Mouse (Mus musculus): ENCODE measurements at regions not wholly inside any gene's neighbourhood (a gene's known extent, or its start where the extent isn't known, plus 50 kb on each side); places are given as distances from the start of the nearest gene placed in this dataset.

DNA sequence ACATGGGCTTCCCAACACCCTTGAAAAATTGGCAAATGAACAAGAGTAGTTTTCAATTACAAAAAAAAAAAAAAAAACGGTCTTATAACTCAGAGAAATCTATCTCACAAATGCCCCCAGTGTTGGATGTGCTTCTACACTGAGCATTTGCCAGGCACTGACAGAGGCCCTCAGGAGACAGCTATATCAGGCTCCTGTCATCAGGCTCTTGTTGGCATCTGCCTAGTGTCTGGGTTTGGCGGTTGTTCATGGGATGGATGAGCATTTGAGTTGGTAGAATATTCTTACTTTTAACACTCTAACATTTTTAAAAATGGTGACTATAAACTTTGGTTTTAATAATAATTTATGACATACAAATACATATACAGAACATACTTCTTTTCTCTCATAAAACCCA, 1555.4 kb upstream of the Map3k7 start:
- no peak for TF ChIP-seq USF1 (IDR thresholded peaks at IDR 0.05; ENCODE audit: low read depth)
- no peak for TF ChIP-seq FOSL1 (IDR thresholded peaks at IDR 0.05; ENCODE audit: insufficient read depth, low read length, poor library complexity, severe bottlenecking)
- no peak for TF ChIP-seq MYOD1 (IDR thresholded peaks at IDR 0.05; ENCODE audit: control insufficient read depth, insufficient read length, low read depth)
- TF ChIP-seq MAX (IDR thresholded peaks at IDR 0.05) = no peak
- TF ChIP-seq MYOG (IDR thresholded peaks at IDR 0.05; ENCODE audit: control insufficient read depth, extremely low read depth, insufficient read length) = no peak
- TF ChIP-seq CTCF (IDR thresholded peaks at IDR 0.05; ENCODE audit: control insufficient read depth, insufficient read depth, insufficient read length) = no peak
- no peak for TF ChIP-seq CEBPB (IDR thresholded peaks at IDR 0.05; ENCODE audit: low read depth)
- H3K36me3 ChIP-seq (ENCODE audit: control insufficient read depth, insufficient read depth) = no peaks in the 10 kb centered on the region

DNA sequence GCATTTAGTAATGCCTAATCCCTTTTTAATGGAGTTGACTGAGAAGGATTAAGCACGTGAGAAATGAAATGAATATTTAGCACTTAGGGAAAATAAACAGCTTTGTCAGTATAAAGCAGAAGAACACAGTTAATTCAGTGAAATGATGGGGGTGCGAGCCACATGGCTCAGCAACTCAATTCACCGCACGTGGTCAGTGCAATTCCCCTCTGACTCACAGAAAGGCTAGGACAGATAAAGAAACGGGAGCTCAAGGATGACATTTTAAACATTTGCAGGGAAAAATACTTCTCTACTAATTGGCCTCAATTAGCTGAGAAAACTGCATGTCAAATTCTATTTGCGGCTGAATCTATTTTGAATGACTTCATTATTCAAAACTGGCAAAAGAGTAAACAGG, 1516.3 kb upstream of the Map3k7 start:
- no peaks in the 10 kb centered on the region for H3K79me3 ChIP-seq (ENCODE audit: low read depth)
- no peak overlapping the region for H3K4me3 ChIP-seq (ENCODE audit: insufficient read depth, poor library complexity, severe bottlenecking)
- TF ChIP-seq USF1 (IDR thresholded peaks at IDR 0.05; ENCODE audit: low read depth) (no peak), FOSL1 (IDR thresholded peaks at IDR 0.05; ENCODE audit: insufficient read depth, low read length, poor library complexity, severe bottlenecking) (no peak), CTCF (IDR thresholded peaks at IDR 0.05; ENCODE audit: control insufficient read depth, insufficient read depth, insufficient read length) (no peak), MAX (IDR thresholded peaks at IDR 0.05) (no peak), MYOD1 (IDR thresholded peaks at IDR 0.05; ENCODE audit: control insufficient read depth, insufficient read length, low read depth) (no peak), MYOG (IDR thresholded peaks at IDR 0.05; ENCODE audit: control insufficient read depth, extremely low read depth, insufficient read length) (no peak), CEBPB (IDR thresholded peaks at IDR 0.05; ENCODE audit: low read depth) (no peak)
- no peak overlapping the region for H3ac ChIP-seq (ENCODE audit: control insufficient read depth, insufficient read length, low read depth)
- no peaks in the 10 kb centered on the region for H3K36me3 ChIP-seq (ENCODE audit: control insufficient read depth, insufficient read depth)
- no peaks in the 10 kb centered on the region for H3K79me2 ChIP-seq (ENCODE audit: control insufficient read depth, insufficient read depth)
- no peaks in the 10 kb centered on the region for H3K27me3 ChIP-seq (ENCODE audit: control insufficient read depth, insufficient read depth, insufficient read length)

More for the DNA sequence above, 1555.4 kb upstream of the Map3k7 start:
- no peak overlapping the region for H3ac ChIP-seq (ENCODE audit: control insufficient read depth, insufficient read length, low read depth)
- no peaks in the 10 kb centered on the region for H3K27me3 ChIP-seq (ENCODE audit: control insufficient read depth, insufficient read depth, insufficient read length)
- no peaks in the 10 kb centered on the region for H3K79me2 ChIP-seq (ENCODE audit: control insufficient read depth, insufficient read depth)
- H3K4me3 ChIP-seq (ENCODE audit: insufficient read depth, poor library complexity, severe bottlenecking) = no peak overlapping the region
- no peaks in the 10 kb centered on the region for H3K79me3 ChIP-seq (ENCODE audit: low read depth)

DNA sequence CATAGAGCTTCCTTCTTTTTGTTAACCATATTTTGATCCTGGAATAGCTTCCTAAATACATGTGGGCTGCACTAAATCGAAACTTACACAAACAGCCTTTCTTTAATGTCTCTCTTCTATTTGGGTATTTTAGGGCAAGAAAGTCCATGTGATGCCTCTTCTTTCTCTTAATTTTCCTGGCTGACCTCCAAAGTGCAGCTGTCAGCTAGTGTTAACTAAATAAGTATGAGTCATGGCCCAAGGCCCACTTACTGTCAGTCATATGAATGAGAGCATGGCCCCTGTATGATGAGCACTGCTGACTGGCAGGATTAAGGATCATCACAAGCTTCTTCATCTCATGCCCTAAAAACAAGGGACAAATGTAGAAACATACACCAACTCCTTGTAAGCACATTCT, 1513.5 kb upstream of the Map3k7 start:
- Histone ChIP-seq H3K79me2 (ENCODE audit: control insufficient read depth, insufficient read depth) (no peaks in the 10 kb centered on the region), H3ac (ENCODE audit: control insufficient read depth, insufficient read length, low read depth) (no peak overlapping the region), H3K36me3 (ENCODE audit: control insufficient read depth, insufficient read depth) (no peaks in the 10 kb centered on the region), H3K79me3 (ENCODE audit: low read depth) (no peaks in the 10 kb centered on the region), H3K4me3 (ENCODE audit: insufficient read depth, poor library complexity, severe bottlenecking) (no peak overlapping the region), H3K27me3 (ENCODE audit: control insufficient read depth, insufficient read depth, insufficient read length) (no peaks in the 10 kb centered on the region)
- TF ChIP-seq USF1 (IDR thresholded peaks at IDR 0.05; ENCODE audit: low read depth) = no peak
- peak; percentile 45 for TF ChIP-seq MYOD1 (IDR thresholded peaks at IDR 0.05; ENCODE audit: control insufficient read depth, insufficient read length, low read depth)

DNA sequence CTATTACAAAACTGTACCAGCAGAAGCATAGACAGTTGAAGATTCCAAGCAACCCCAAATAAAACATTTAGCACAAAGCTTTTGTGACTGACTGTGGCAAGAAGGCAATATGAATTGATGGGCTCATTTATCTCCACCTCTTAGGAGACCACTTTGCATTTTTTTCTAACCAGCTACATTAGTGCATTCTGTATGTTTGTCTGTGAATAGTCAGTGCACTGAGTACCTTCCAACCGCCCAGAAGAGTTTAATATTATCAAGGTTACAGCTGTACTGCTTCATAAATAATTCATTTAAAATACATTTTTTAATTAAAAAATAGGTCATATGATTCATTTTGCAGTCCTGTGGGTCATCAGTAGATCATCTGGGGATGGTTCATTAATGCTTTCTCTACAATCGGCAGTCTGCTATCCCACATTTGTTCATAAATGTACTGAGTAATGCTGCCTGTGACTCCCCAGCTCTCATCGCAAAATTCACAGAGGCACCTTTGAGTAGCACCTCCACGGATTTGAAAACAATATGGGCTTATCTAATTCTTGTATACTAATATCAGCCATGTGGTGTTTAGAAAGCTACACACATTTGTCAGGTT, 1496.5 kb upstream of the Map3k7 start:
- Histone ChIP-seq H3ac (ENCODE audit: control insufficient read depth, insufficient read length, low read depth) (no peak overlapping the region), H3K79me2 (ENCODE audit: control insufficient read depth, insufficient read depth) (no peaks in the 10 kb centered on the region)
- TF ChIP-seq USF1 (IDR thresholded peaks at IDR 0.05; ENCODE audit: low read depth) = no peak
- no peak for TF ChIP-seq CEBPB (IDR thresholded peaks at IDR 0.05; ENCODE audit: low read depth)
- TF ChIP-seq MAX (IDR thresholded peaks at IDR 0.05) = no peak
- no peak for TF ChIP-seq FOSL1 (IDR thresholded peaks at IDR 0.05; ENCODE audit: insufficient read depth, low read length, poor library complexity, severe bottlenecking)
- no peak for TF ChIP-seq MYOG (IDR thresholded peaks at IDR 0.05; ENCODE audit: control insufficient read depth, extremely low read depth, insufficient read length)

DNA sequence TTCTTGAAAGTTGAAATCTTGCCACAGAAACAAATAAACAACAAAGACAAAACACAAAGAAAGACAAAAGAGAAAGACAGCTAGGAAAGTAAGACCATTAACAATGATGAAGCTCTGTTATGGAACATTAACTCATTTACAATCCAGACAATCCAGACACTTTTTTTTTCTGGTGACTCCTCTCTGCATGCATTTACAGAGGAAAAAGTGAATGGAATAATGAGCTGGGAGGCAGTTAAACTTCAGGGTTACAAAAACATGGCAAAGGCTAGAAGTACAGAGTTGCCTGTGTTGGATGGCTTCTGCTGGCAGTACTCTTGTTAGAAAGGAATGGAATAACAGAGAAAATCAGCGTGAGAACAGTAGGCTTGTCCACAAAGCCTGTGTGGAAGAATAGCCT, 1487.3 kb upstream of the Map3k7 start:
- Histone ChIP-seq H3K27me3 (ENCODE audit: control insufficient read depth, insufficient read depth, insufficient read length) (no peaks in the 10 kb centered on the region), H3K36me3 (ENCODE audit: control insufficient read depth, insufficient read depth) (no peaks in the 10 kb centered on the region), H3K4me3 (ENCODE audit: insufficient read depth, poor library complexity, severe bottlenecking) (no peak overlapping the region), H3ac (ENCODE audit: control insufficient read depth, insufficient read length, low read depth) (no peak overlapping the region), H3K79me2 (ENCODE audit: control insufficient read depth, insufficient read depth) (no peaks in the 10 kb centered on the region), H3K79me3 (ENCODE audit: low read depth) (no peaks in the 10 kb centered on the region)
- TF ChIP-seq FOSL1 (IDR thresholded peaks at IDR 0.05; ENCODE audit: insufficient read depth, low read length, poor library complexity, severe bottlenecking) (no peak), MAX (IDR thresholded peaks at IDR 0.05) (no peak), CTCF (IDR thresholded peaks at IDR 0.05; ENCODE audit: control insufficient read depth, insufficient read depth, insufficient read length) (no peak), MYOD1 (IDR thresholded peaks at IDR 0.05; ENCODE audit: control insufficient read depth, insufficient read length, low read depth) (no peak), USF1 (IDR thresholded peaks at IDR 0.05; ENCODE audit: low read depth) (no peak), MYOG (IDR thresholded peaks at IDR 0.05; ENCODE audit: control insufficient read depth, extremely low read depth, insufficient read length) (no peak), CEBPB (IDR thresholded peaks at IDR 0.05; ENCODE audit: low read depth) (no peak)

More for the DNA sequence above, 1496.5 kb upstream of the Map3k7 start:
- no peaks in the 10 kb centered on the region for H3K79me3 ChIP-seq (ENCODE audit: low read depth)
- H3K27me3 ChIP-seq (ENCODE audit: control insufficient read depth, insufficient read depth, insufficient read length) = no peaks in the 10 kb centered on the region
- H3K4me3 ChIP-seq (ENCODE audit: insufficient read depth, poor library complexity, severe bottlenecking) = no peak overlapping the region
- no peaks in the 10 kb centered on the region for H3K36me3 ChIP-seq (ENCODE audit: control insufficient read depth, insufficient read depth)

DNA sequence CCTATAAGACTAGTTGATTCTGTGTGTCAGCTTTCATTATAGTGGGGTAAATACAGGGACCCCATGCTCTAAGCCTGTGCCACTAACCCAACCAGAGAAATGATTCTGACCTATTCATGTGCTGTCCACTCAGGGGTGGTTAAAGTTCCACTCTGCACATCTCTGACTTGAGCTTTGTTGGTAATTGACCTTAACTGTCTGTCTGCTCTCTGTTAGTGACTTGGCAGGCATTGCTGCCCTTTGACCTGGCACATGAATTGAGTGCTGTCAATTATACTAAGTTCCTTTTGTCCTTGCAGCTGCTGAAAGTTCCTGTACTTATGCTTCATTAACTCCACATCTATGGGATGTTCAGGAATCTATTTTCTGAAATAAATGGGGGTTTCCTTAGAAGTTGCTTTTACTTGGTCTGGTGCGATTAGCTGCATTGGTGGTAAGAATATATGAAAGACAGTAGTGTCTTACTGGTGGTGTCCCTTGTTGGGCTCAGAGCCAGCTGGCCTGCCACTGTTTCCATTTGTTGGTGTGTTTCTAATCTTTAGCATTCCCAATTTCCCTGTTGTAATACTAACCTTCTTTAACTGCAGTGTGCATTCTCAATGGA, 1463.7 kb upstream of the Map3k7 start:
- Histone ChIP-seq H3ac (ENCODE audit: control insufficient read depth, insufficient read length, low read depth) (no peak overlapping the region), H3K79me3 (ENCODE audit: low read depth) (no peaks in the 10 kb centered on the region), H3K79me2 (ENCODE audit: control insufficient read depth, insufficient read depth) (no peaks in the 10 kb centered on the region), H3K4me3 (ENCODE audit: insufficient read depth, poor library complexity, severe bottlenecking) (no peak overlapping the region), H3K27me3 (ENCODE audit: control insufficient read depth, insufficient read depth, insufficient read length) (no peaks in the 10 kb centered on the region), H3K36me3 (ENCODE audit: control insufficient read depth, insufficient read depth) (no peaks in the 10 kb centered on the region)
- no peak for TF ChIP-seq MAX (IDR thresholded peaks at IDR 0.05)
- no peak for TF ChIP-seq MYOG (IDR thresholded peaks at IDR 0.05; ENCODE audit: control insufficient read depth, extremely low read depth, insufficient read length)
- TF ChIP-seq CTCF (IDR thresholded peaks at IDR 0.05; ENCODE audit: control insufficient read depth, insufficient read depth, insufficient read length) = no peak

All from C2C12 (cell line).